9 mouse cellular contexts compared by ENCODE assay signal in the genomic region with DNA sequence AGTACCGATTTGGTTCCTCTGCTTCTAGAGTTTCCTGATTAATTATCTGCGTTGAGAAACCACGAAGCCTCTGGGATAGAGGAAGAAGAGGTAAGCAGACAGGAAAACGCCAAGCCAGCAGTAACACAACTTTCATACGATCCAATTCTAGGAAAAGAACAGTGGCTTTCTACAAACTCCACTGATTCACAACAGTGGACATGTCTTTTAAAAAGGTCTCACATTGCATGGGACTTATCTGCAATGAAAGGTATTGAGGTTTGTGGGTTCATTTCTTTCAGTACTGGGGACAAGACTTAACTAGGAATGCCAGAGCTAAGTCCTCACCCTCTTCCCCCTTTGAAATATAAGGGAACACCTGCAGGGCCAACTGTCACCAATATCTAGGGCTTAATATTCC. TPM values are rescaled to one million over a fixed set of nuclear protein-coding genes. Genes with fewer than 3 reads are reported as not detected.
A peak's percentile ranks its signal among the peaks of the same experiment; 100 is the strongest.
DNase-seq lines count a peak whose midpoint lies in the region; ATAC-seq and TF ChIP-seq lines count a peak whose summit lies in the region.
"Had no signal": no experiment of that assay in that cellular context is flagged by ENCODE, and none has a peak within 500 bp of the region (broad histone marks: within the 10 kb centered on the region; RNA-seq: fewer than 3 reads in every experiment).

No protein-coding gene starts in this region.

- no peaks in the 10 kb centered on the region for H3K79me2 ChIP-seq in myocyte (ENCODE audit: control insufficient read depth, insufficient read depth)

- no peaks in the 10 kb centered on the region for H3K4me1 ChIP-seq in kidney, postnatal 0 days (replicated peaks; ENCODE audit: insufficient read depth, low read length)
- no peaks in the 10 kb centered on the region for H3K4me1 ChIP-seq in embryonic facial prominence, embryonic 11.5 days (ENCODE audit: control insufficient read depth, insufficient read depth, low read length)
- no peaks in the 10 kb centered on the region for H3K4me1 ChIP-seq in intestine, embryonic 15.5 days (replicated peaks)

- no peak for DNase-seq in kidney, postnatal 0 days (ENCODE audit: low spot score)
- DNase-seq in kidney, adult 11 months = no peak
- no peak for DNase-seq in embryonic facial prominence, embryonic 11.5 days (ENCODE audit: low spot score)
- DNase-seq in left cerebral cortex, adult 18-20 months (ENCODE audit: low spot score in 2 of 2) = no peak
- DNase-seq in left cerebral cortex, adult 11 months (ENCODE audit: low spot score) = no peak
- no peak for DNase-seq in lung, adult 18-20 months

- TF ChIP-seq CTCF in kidney, postnatal 0 days (IDR thresholded peaks at IDR 0.05; ENCODE audit: low read depth) = no peak

- no peaks in the 10 kb centered on the region for H3K27me3 ChIP-seq in kidney, postnatal 0 days (ENCODE audit: insufficient read depth, low read length)
- H3K27me3 ChIP-seq in embryonic facial prominence, embryonic 11.5 days (ENCODE audit: control insufficient read depth, insufficient read depth, low read length) = no peaks in the 10 kb centered on the region
- H3K27me3 ChIP-seq in intestine, embryonic 15.5 days (replicated peaks) = no peaks in the 10 kb centered on the region
- no peaks in the 10 kb centered on the region for H3K27me3 ChIP-seq in myocyte (ENCODE audit: control insufficient read depth, insufficient read depth, insufficient read length)

- peak overlapping the region; percentile 75 for H3K4me2 ChIP-seq in kidney, postnatal 0 days (ENCODE audit: low read length)
- peak overlapping the region; percentile 62 for H3K4me2 ChIP-seq in embryonic facial prominence, embryonic 11.5 days (ENCODE audit: low read depth, low read length)
- H3K4me2 ChIP-seq in intestine, embryonic 15.5 days (replicated peaks) = peak overlapping the region; percentile 83
- H3K4me2 ChIP-seq in myocyte (ENCODE audit: low read depth) = peak overlapping the region; percentile 94

- ATAC-seq in kidney, postnatal 0 days (replicated peaks; ENCODE audit: low FRiP score, low read depth) = no peak
- no peak for ATAC-seq in embryonic facial prominence, embryonic 11.5 days (replicated peaks; ENCODE audit: insufficient number of reproducible peaks, low FRiP score, low TSS enrichment, low read depth)
- no peak for ATAC-seq in intestine, embryonic 15.5 days

- 62% methylated on average over 5 of the region's 5 CpGs for WGBS in kidney, postnatal 0 days
- WGBS in embryonic facial prominence, embryonic 11.5 days = 77% methylated on average over 5 of the region's 5 CpGs
- WGBS in intestine, embryonic 15.5 days = 79% methylated on average over 5 of the region's 5 CpGs

- peak overlapping the region; percentile 41 for H3ac ChIP-seq in myocyte (ENCODE audit: control insufficient read depth, insufficient read length)

- no peak overlapping the region for H3K27ac ChIP-seq in kidney, postnatal 0 days
- H3K27ac ChIP-seq in embryonic facial prominence, embryonic 11.5 days (replicated peaks; ENCODE audit: low read depth, low read length) = no peak overlapping the region
- H3K27ac ChIP-seq in intestine, embryonic 15.5 days = no peak overlapping the region

- H3K36me3 ChIP-seq in kidney, postnatal 0 days (ENCODE audit: insufficient read depth, low read length) = peaks cover 7% of the 10 kb centered on the region; the same call in 1 of the 2 replicates
- H3K36me3 ChIP-seq in embryonic facial prominence, embryonic 11.5 days (replicated peaks; ENCODE audit: control insufficient read depth, insufficient read depth, low read depth, low read length) = no peaks in the 10 kb centered on the region
- H3K36me3 ChIP-seq in intestine, embryonic 15.5 days = peaks cover 6% of the 10 kb centered on the region; the same call in 1 of the 2 replicates
- no peaks in the 10 kb centered on the region for H3K36me3 ChIP-seq in myocyte (ENCODE audit: control insufficient read depth, insufficient read depth)

- no peak overlapping the region for H3K9ac ChIP-seq in kidney, postnatal 0 days (ENCODE audit: low read depth, low read length)
- peak overlapping the region; percentile 88; the same call in 1 of the 2 replicates for H3K9ac ChIP-seq in embryonic facial prominence, embryonic 11.5 days (replicated peaks; ENCODE audit: low read length)
- peak overlapping the region; percentile 89; the same call in 1 of the 2 replicates for H3K9ac ChIP-seq in intestine, embryonic 15.5 days

- H3K4me3 ChIP-seq in kidney, postnatal 0 days (replicated peaks; ENCODE audit: low read depth, low read length) = no peak overlapping the region
- H3K4me3 ChIP-seq in embryonic facial prominence, embryonic 11.5 days (ENCODE audit: low read depth, low read length) = no peak overlapping the region
- H3K4me3 ChIP-seq in intestine, embryonic 15.5 days (replicated peaks) = peak overlapping the region; percentile 75
- peak overlapping the region; percentile 94 for H3K4me3 ChIP-seq in myocyte

- TF ChIP-seq POLR2A in myocyte (IDR thresholded peaks at IDR 0.05; ENCODE audit: insufficient read length, low read depth) = no peak

- H3K9me3 ChIP-seq in kidney, postnatal 0 days (replicated peaks; ENCODE audit: low read length) = no peaks in the 10 kb centered on the region
- H3K9me3 ChIP-seq in embryonic facial prominence, embryonic 11.5 days (replicated peaks; ENCODE audit: control insufficient read depth, low read length) = no peaks in the 10 kb centered on the region
- no peaks in the 10 kb centered on the region for H3K9me3 ChIP-seq in intestine, embryonic 15.5 days

TF ChIP-seq in myocyte, 11 proteins besides CTCF, POLR2A, EP300 and RAD21:
- TF ChIP-seq TCF3 (IDR thresholded peaks at IDR 0.05; ENCODE audit: insufficient read length, low read depth) (no peak), MYOG (IDR thresholded peaks at IDR 0.05; ENCODE audit: control insufficient read depth in 1 of 3, insufficient read depth in 1 of 3, insufficient read length in 2 of 3, low read depth in 2 of 3) (no peak), USF1 (IDR thresholded peaks at IDR 0.05; ENCODE audit: low read depth) (no peak), MAX (IDR thresholded peaks at IDR 0.05; ENCODE audit: low read depth) (no peak), REST (IDR thresholded peaks at IDR 0.05; ENCODE audit: insufficient read depth, insufficient read length) (no peak), MYOD1 (IDR thresholded peaks at IDR 0.05; ENCODE audit: control insufficient read depth in 1 of 3, insufficient read length in 2 of 3, low read depth in 2 of 3) (no peak), E2F4 (IDR thresholded peaks at IDR 0.05; ENCODE audit: insufficient read depth) (no peak), TCF12 (IDR thresholded peaks at IDR 0.05; ENCODE audit: insufficient read depth, poor library complexity, severe bottlenecking) (no peak), POLR2AphosphoS2 (IDR thresholded peaks at IDR 0.05; ENCODE audit: insufficient read length, low read depth) (no peak), CEBPB (IDR thresholded peaks at IDR 0.05; ENCODE audit: insufficient read depth, poor library complexity, severe bottlenecking) (no peak), SRF (IDR thresholded peaks at IDR 0.05; ENCODE audit: control insufficient read depth, insufficient read length, low read depth) (no peak)

RNA-seq across cellular contexts. Expression of a gene that starts 1.0 kb away (rescaled TPM):
- polyA plus RNA-seq in kidney, postnatal 0 days (2015; fragmentation: Nextera tagmentation; extraction: Ambion mirVana) = 271 and 290 TPM in 2 replicates
- 88.2 and 105 TPM in 2 replicates for polyA plus RNA-seq in embryonic facial prominence, embryonic 11.5 days (2014; fragmentation: Nextera tagmentation; extraction: Ambion mirVana)
- 164 and 171 TPM in 2 replicates for polyA plus RNA-seq in intestine, embryonic 15.5 days (2015; fragmentation: Nextera tagmentation; extraction: Ambion mirVana)
- 143 TPM for polyA plus RNA-seq in myocyte (2012; fragmentation: generic; extraction: Trizol)
- total RNA-seq in left cerebral cortex, adult 18-20 months (2021) = 10 to 100 TPM; 70.6 to 73.8 TPM

RNA-seq across cellular contexts. Expression of a gene that starts 1.6 kb away (rescaled TPM):
- 13.4 and 15.1 TPM in 2 replicates for polyA plus RNA-seq in kidney, postnatal 0 days (2015; fragmentation: Nextera tagmentation; extraction: Ambion mirVana)
- 6.6 and 6.7 TPM in 2 replicates for polyA plus RNA-seq in embryonic facial prominence, embryonic 11.5 days (2014; fragmentation: Nextera tagmentation; extraction: Ambion mirVana)
- polyA plus RNA-seq in intestine, embryonic 15.5 days (2015; fragmentation: Nextera tagmentation; extraction: Ambion mirVana) = 12.8 and 15.1 TPM in 2 replicates
- 11.1 TPM for polyA plus RNA-seq in myocyte (2012; fragmentation: generic; extraction: Trizol)
- total RNA-seq in left cerebral cortex, adult 18-20 months (2021) = 10 to 100 TPM; 19.3 to 20.9 TPM

RNA-seq across cellular contexts. Expression of a gene that starts 7.5 kb away (rescaled TPM):
- 11.8 and 13.9 TPM in 2 replicates for polyA plus RNA-seq in kidney, postnatal 0 days (2015; fragmentation: Nextera tagmentation; extraction: Ambion mirVana)
- polyA plus RNA-seq in embryonic facial prominence, embryonic 11.5 days (2014; fragmentation: Nextera tagmentation; extraction: Ambion mirVana) = 21.3 and 23.5 TPM in 2 replicates
- polyA plus RNA-seq in intestine, embryonic 15.5 days (2015; fragmentation: Nextera tagmentation; extraction: Ambion mirVana) = 24.2 and 25.2 TPM in 2 replicates
- polyA plus RNA-seq in myocyte (2012; fragmentation: generic; extraction: Trizol) = 31.5 TPM
- total RNA-seq in left cerebral cortex, adult 18-20 months (2021) = 10 to 100 TPM; 19.2 to 24.4 TPM

RNA-seq across cellular contexts. Expression of a gene that starts 59.0 kb away (rescaled TPM):
- polyA plus RNA-seq in kidney, postnatal 0 days (2015; fragmentation: Nextera tagmentation; extraction: Ambion mirVana) = not detected in 2 replicates
- polyA plus RNA-seq in embryonic facial prominence, embryonic 11.5 days (2014; fragmentation: Nextera tagmentation; extraction: Ambion mirVana) = not detected in 2 replicates
- polyA plus RNA-seq in intestine, embryonic 15.5 days (2015; fragmentation: Nextera tagmentation; extraction: Ambion mirVana) = not detected in 2 replicates
- not detected for polyA plus RNA-seq in myocyte (2012; fragmentation: generic; extraction: Trizol)
- total RNA-seq in left cerebral cortex, adult 18-20 months (2021) = not detected
- total RNA-seq: megakaryocyte progenitor cell, adult 5-6 weeks had no signal

Comparison
In these comparisons a context has a peak if more than half of its experiments do, and no peak if none do; other contexts are left out.
1. H3K4me3 ChIP-seq: peak in intestine, embryonic 15.5 days (single experiment) and myocyte (single experiment); none in kidney, postnatal 0 days (single experiment) and embryonic facial prominence, embryonic 11.5 days (single experiment).
2. Peak in every context shown above with its lines, with median percentiles within 50 percentile points of each other: H3K4me2 ChIP-seq.